Mouse (Mus musculus) midbrain, embryonic 16.5 days (tissue): ENCODE data around the gene Rfxap. TPM values are rescaled to one million over a fixed set of nuclear protein-coding genes. Genes with fewer than 3 reads are reported as not detected.
A peak's percentile ranks its signal among the peaks of the same experiment; 100 is the strongest.
"Not testable (repeated sequence)": the region's sequence is repeated elsewhere in the genome, so short reads cannot be mapped to it uniquely, and the experiment has no call there.

Source experiments
- ATAC-seq: fragments of 200-750 bp; cut with Nextera tagmentation; 2 replicates; pipeline ENCODE4 v1.8.0; 2017; ENCODE audit warnings: moderate TSS enrichment
- H3K27ac ChIP-seq: fragments of 300-500 bp; sonication (generic); 2 replicates; pipeline ENCODE4 v1.5.1; 2014; ENCODE audit warnings: mild to moderate bottlenecking, low read length, mixed read lengths
- H3K27me3 ChIP-seq: fragments of 300-500 bp; sonication (generic); 2 replicates; pipeline ENCODE4 v1.6.1; 2014; ENCODE audit warnings: low read depth, low read length, mixed read lengths; ENCODE audit not compliant: control insufficient read depth, insufficient read depth
- H3K36me3 ChIP-seq: fragments of 300-500 bp; sonication (generic); 2 replicates; pipeline ENCODE4 v1.6.1; 2014; ENCODE audit warnings: mild to moderate bottlenecking, low read length, moderate library complexity, mixed read lengths; ENCODE audit not compliant: control insufficient read depth, insufficient read depth
- H3K4me1 ChIP-seq: fragments of 300-500 bp; sonication (generic); 2 replicates; pipeline ENCODE4 v1.6.1; 2014; ENCODE audit warnings: mild to moderate bottlenecking, low read length, mixed read lengths; ENCODE audit not compliant: control insufficient read depth, insufficient read depth
- H3K4me2 ChIP-seq: fragments of 300-500 bp; sonication (generic); 2 replicates; pipeline ENCODE4 v1.6.1; 2014; ENCODE audit warnings: mild to moderate bottlenecking, low read length, mixed read lengths
- H3K4me3 ChIP-seq: fragments of 300-500 bp; sonication (generic); 2 replicates; pipeline ENCODE4 v1.5.1; 2014; ENCODE audit warnings: low read depth, mild to moderate bottlenecking, low read length, moderate library complexity, mixed read lengths
- H3K9ac ChIP-seq: fragments of 300-500 bp; sonication (generic); 2 replicates; pipeline ENCODE4 v1.6.1; 2014; ENCODE audit warnings: low read depth, low read length, mixed read lengths
- H3K9me3 ChIP-seq: fragments of 300-500 bp; sonication (generic); replicated peaks from 2 replicates; pipeline ENCODE4 v1.6.1; 2014; ENCODE audit warnings: mild to moderate bottlenecking, low read length, mixed read lengths; ENCODE audit not compliant: control insufficient read depth, poor library complexity, severe bottlenecking
- WGBS: fragments of 180-500 bp; shearing (Covaris S2); extraction: QIAGEN DNeasy Blood & Tissue Kit; methylation state at CpG from one replicate; pipeline ENCODE4 v1.1.7; 2014; 5-methylcytosine and 5-hydroxymethylcytosine counted together
- polyA plus RNA-seq: library from polyadenylated mRNA; unstranded; fragments of >200 nt; fragmentation: Nextera tagmentation; extraction: Ambion mirVana; gene quantifications from 2 replicates; pipeline ENCODE4 v1.2.1, GENCODE M21; 2015

Gene Rfxap
- polyA plus RNA-seq, 1 experiment from 2014 or later, result 42.3 TPM

DNA sequence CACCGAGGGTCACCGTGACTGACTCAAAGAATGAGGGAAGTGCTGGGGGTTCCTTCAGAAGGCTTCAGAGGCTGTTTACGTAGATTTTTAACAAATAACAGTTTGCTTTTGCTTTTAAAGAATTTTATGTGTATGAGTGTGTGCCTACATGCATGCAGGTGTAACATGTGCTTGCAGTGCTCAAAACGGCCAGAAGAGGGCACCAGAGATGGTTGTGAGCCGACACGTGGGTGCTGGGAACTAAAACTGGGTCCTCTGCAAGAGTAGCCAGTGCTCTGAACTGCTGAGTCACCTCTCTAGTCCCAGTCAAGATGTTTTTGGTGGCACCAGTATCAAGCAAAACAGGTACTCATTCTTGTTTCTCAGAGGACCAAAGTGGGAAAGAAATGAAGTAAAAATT, 34.0 kb downstream of the Rfxap start:
- H3K36me3 ChIP-seq, result no peaks in the 10 kb centered on the region
- 85% methylated on average over 6 of the region's 6 CpGs for WGBS

GRCm38 (mm10) chr3:54769349-54770275, 38.0 kb downstream of the Rfxap start:
- Histone ChIP-seq H3K4me2 (no peak overlapping the region; the same call in 1 of the 2 replicates), H3K9ac (no peak overlapping the region), H3K9me3 (no peaks in the 10 kb centered on the region; the same call in 1 of the 2 replicates), H3K4me3 (no peak overlapping the region), H3K27me3 (no peaks in the 10 kb centered on the region), H3K36me3 (no peaks in the 10 kb centered on the region), H3K27ac (no peak overlapping the region), H3K4me1 (no peaks in the 10 kb centered on the region)
- no peak for ATAC-seq
- 48% methylated on average over 17 of the region's 17 CpGs for WGBS

More for the DNA sequence above, 34.0 kb downstream of the Rfxap start:
- H3K4me1 ChIP-seq, result no peaks in the 10 kb centered on the region
- no peak overlapping the region for H3K4me2 ChIP-seq
- no peaks in the 10 kb centered on the region; the same call in 1 of the 2 replicates for H3K9me3 ChIP-seq
- no peaks in the 10 kb centered on the region for H3K27me3 ChIP-seq
- no peak overlapping the region for H3K9ac ChIP-seq
- H3K27ac ChIP-seq, result no peak overlapping the region
- ATAC-seq, result no peak
- no peak overlapping the region for H3K4me3 ChIP-seq

DNA sequence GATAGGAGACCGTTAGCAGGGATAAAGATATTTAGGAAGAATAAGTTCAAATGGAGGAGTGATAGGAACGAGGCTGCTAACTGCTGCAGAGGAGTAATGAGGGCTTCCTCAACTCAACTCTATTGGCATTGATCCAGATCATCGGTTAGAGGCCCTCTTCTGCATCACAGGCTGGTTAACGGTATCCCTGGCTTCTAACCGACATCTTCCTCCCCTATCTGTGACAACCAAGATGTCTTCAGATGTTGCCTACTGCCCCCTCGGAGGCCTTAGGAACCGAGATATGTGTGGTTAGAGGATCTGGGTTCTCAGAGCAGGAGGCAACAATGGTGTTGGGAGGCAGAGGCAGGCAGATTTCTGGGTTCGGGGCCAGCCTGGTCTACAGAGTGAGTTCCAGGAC, 39.0 kb downstream of the Rfxap start:
- ATAC-seq, result no peak
- H3K27me3 ChIP-seq, result no peaks in the 10 kb centered on the region
- H3K4me3 ChIP-seq, result no peak overlapping the region
- no peak overlapping the region for H3K27ac ChIP-seq
- WGBS, result 93% methylated on average over 8 of the region's 8 CpGs
- no peaks in the 10 kb centered on the region; the same call in 1 of the 2 replicates for H3K9me3 ChIP-seq
- H3K36me3 ChIP-seq, result no peaks in the 10 kb centered on the region
- no peak overlapping the region for H3K4me2 ChIP-seq
- no peaks in the 10 kb centered on the region for H3K4me1 ChIP-seq
- H3K9ac ChIP-seq, result no peak overlapping the region

DNA sequence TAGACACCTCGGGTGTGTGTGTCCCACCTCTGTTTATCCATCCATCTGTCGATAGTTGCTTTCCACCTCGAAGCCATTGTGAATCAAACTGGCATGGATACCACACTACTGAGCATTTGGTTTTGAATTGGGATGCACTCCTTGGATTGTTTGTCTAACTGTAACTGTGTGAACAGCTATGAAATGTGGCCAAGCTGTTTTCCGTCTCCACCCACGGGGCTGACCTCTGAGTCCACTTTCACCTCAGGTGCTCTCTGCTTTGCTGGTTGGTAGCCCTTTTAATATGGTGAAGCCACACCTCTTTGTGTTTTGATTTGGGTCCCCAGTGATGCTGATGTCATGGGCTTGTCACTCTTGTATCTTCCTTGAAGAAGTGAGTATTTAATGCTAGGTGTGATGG, 40.8 kb downstream of the Rfxap start:
- Histone ChIP-seq H3K9me3 (no peaks in the 10 kb centered on the region), H3K27ac (no peak overlapping the region), H3K4me1 (no peaks in the 10 kb centered on the region), H3K9ac (no peak overlapping the region), H3K4me3 (no peak overlapping the region), H3K27me3 (no peaks in the 10 kb centered on the region), H3K36me3 (no peaks in the 10 kb centered on the region), H3K4me2 (no peak overlapping the region)
- 91% methylated on average over 5 of the region's 5 CpGs for WGBS
- ATAC-seq, result no peak

DNA sequence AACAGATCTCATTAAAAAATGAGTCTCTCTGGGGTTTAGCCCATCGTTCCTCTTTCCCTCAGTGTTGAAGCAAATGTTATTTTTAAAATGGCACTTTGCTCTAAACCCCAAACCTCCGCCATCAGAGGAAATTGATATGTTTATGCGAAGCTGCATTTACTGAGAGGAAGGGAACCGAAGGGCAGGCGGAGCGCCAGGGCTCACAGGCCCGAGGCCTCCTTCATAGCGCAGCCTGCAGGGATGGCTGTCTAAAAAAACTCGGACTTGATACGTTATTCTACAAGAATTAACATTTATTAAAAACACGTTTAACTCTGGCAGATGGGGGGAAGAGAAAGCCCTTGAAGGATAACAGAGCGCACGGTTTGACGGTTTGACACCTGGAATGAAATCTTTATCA, 41.6 kb downstream of the Rfxap start:
- no peak overlapping the region for H3K9ac ChIP-seq
- no peaks in the 10 kb centered on the region for H3K36me3 ChIP-seq
- no peaks in the 10 kb centered on the region for H3K4me1 ChIP-seq
- H3K9me3 ChIP-seq, result no peaks in the 10 kb centered on the region
- no peak overlapping the region for H3K27ac ChIP-seq
- H3K4me3 ChIP-seq, result no peak overlapping the region
- WGBS, result 81% methylated on average over 14 of the region's 14 CpGs
- ATAC-seq, result no peak
- H3K27me3 ChIP-seq, result no peaks in the 10 kb centered on the region
- H3K4me2 ChIP-seq, result no peak overlapping the region

DNA sequence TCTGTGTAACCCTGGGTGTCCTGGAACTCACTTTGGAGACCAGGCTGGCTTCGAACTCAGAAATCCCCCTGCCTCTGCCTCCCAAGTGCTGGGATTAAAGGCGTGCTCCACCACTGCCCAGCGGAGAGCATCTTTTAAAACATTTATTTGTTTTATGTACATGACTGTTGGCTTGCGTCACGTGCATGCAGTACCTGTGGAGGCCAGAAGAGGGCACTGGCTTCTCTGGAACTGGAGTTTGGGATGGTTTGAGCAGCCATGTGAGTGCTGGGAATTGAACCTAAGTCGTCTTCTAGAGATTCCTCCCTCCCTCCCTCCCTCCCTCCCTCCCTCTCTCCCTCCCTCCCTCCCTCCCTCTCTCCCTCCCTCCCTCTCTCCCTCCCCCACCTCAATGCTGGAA, 42.1 kb downstream of the Rfxap start:
- H3K27me3 ChIP-seq, H3K9me3 ChIP-seq, H3K4me2 ChIP-seq, ATAC-seq, H3K4me1 ChIP-seq, H3K36me3 ChIP-seq, H3K4me3 ChIP-seq, H3K9ac ChIP-seq, H3K27ac ChIP-seq: not testable (repeated sequence)
- WGBS, result 89% methylated on average over 6 of the region's 6 CpGs

DNA sequence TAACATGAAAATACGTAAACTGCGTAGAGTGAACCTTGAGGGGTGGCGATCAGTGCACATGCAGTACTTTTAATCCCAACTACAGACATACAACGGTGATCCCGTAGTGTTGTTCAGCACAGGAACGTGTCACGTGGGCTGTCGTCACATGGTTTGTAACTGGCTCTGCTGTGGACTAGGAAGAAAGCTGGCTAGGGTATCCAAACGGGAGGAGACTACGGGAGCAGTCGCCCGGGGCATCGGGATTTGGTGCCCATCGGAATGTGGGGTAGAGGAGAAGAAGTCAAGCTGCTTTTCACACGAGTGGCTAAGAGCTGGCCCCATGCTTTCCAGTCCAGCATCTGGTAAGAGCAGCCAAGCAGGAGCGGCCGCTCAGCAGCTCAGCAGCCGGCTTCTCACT, 43.2 kb downstream of the Rfxap start:
- Histone ChIP-seq H3K4me1 (no peaks in the 10 kb centered on the region), H3K4me2 (peak overlapping the region; percentile 44), H3K9ac (no peak overlapping the region), H3K9me3 (no peaks in the 10 kb centered on the region), H3K4me3 (peak overlapping the region; percentile 21), H3K27me3 (no peaks in the 10 kb centered on the region), H3K36me3 (no peaks in the 10 kb centered on the region), H3K27ac (no peak overlapping the region)
- peak; percentile 80 for ATAC-seq
- whole genome bisulfite sequencing, result 61% methylated on average over 18 of the region's 18 CpGs

- Histone ChIP-seq H3K4me2 (no peak overlapping the region), H3K4me3 (no peak overlapping the region), H3K36me3 (no peaks in the 10 kb centered on the region), H3K27me3 (no peaks in the 10 kb centered on the region), H3K9ac (no peak overlapping the region), H3K27ac (no peak overlapping the region), H3K4me1 (peaks cover 2% of the 10 kb centered on the region), H3K9me3 (no peaks in the 10 kb centered on the region)
- ATAC-seq, result no peak
- 93% methylated on average over 1 of the region's 1 CpGs for WGBS
Measured at GRCm38 (mm10) chr3:54761258-54761657, 46.3 kb downstream of the Rfxap start.

DNA sequence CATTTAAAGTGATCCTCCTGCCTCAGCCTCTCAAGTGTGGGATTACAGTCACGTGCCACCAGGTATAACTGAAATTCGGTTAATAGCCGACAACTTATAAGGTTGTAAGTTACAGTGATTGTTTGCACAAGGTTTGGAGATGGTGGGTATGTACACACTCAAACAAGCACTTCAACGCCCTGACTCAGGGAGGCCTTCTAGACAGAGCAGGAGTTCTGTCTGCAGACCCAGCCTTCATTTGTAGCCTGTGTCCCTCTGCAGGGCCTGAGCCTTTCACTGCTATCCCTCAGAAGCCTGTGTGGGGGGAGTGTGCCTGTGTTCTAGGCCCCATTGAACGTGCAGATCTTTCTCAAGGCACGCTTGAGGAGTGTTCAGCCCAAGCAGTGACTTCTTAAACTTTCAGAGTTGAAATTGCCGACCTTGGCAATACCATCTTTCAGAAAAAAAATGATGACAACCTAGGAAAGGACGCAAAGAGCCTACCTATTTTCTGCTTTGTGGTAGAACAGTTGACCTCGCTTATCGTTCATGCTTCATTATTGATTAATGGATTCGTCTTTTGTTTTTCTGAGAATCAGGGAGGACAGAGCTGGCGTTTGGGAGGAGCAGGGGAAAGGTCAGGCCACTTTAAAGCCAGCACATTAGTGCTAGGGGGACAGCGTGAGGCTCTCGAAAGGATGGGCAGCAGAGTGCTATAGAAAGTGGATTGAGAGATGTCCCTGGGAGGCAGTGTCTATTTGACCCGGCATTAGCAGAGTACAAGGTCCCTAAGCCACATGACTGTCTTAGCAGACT, 47.1 kb downstream of the Rfxap start:
- Histone ChIP-seq H3K36me3 (no peaks in the 10 kb centered on the region), H3K9me3 (no peaks in the 10 kb centered on the region), H3K27me3 (no peaks in the 10 kb centered on the region), H3K4me3 (no peak overlapping the region), H3K27ac (no peak overlapping the region), H3K4me2 (no peak overlapping the region), H3K4me1 (peaks cover 8% of the 10 kb centered on the region), H3K9ac (no peak overlapping the region)
- no peak for ATAC-seq
- 57% methylated on average over 15 of the region's 15 CpGs for WGBS
